Mouse (Mus musculus) MEL (cell line): Measurements from ENCODE around the gene Zmiz1. TPM values are rescaled to one million over a fixed set of nuclear protein-coding genes. Genes with fewer than 3 reads are reported as not detected.

ENCODE experiments used
- DNase-seq: peaks from one replicate; pipeline ENCODE4 v3.0.0; 2011; ENCODE audit warnings: low read depth, low spot score
- H3K27ac ChIP-seq: 2 replicates; pipeline ENCODE4 v1.5.1; 2012; ENCODE audit warnings: low read depth, mild to moderate bottlenecking, control low read depth, low read length, moderate library complexity; ENCODE audit not compliant: control insufficient read depth
- H3K27me3 ChIP-seq, 2 experiments: fragments of 150-350 bp in 1 of 2; sonication (generic) in 1 of 2; 2 replicates each; pipeline ENCODE4 v1.6.1; 2012; ENCODE audit warnings: low read length in 2 of 2, mild to moderate bottlenecking in 2 of 2, improper control_type of control experiment in 1 of 2, moderate library complexity in 1 of 2; ENCODE audit not compliant: insufficient read depth in 2 of 2, control insufficient read depth in 1 of 2
- H3K36me3 ChIP-seq, 2 experiments: 2 replicates each; pipeline ENCODE4 v1.6.1; 2012 to 2014; ENCODE audit warnings: low read length in 2 of 2, improper control_type of control experiment in 1 of 2, inconsistent platforms in 1 of 2, mild to moderate bottlenecking in 1 of 2; ENCODE audit not compliant: insufficient read depth in 2 of 2, control insufficient read depth in 1 of 2
- H3K4me1 ChIP-seq, 2 experiments: fragments of 150-350 bp in 1 of 2; sonication (generic) in 1 of 2; 2 replicates each; pipeline ENCODE4 v1.6.1; 2012; ENCODE audit warnings: low read length in 2 of 2, improper control_type of control experiment in 1 of 2, mild to moderate bottlenecking in 1 of 2; ENCODE audit not compliant: insufficient read depth in 2 of 2, control insufficient read depth in 1 of 2
- H3K4me3 ChIP-seq, 2 experiments: fragments of 150-350 bp in 1 of 2; sonication (generic) in 1 of 2; 2 replicates each; pipeline ENCODE4 v1.5.1; 2012; ENCODE audit warnings: low read depth in 2 of 2, low read length in 2 of 2, mild to moderate bottlenecking in 2 of 2, moderate library complexity in 2 of 2, control low read depth in 1 of 2, improper control_type of control experiment in 1 of 2; ENCODE audit not compliant: control insufficient read depth in 1 of 2, insufficient read depth in 1 of 2
- H3K79me2 ChIP-seq: 2 replicates; pipeline ENCODE4 v1.6.1; 2012; ENCODE audit warnings: mild to moderate bottlenecking, low read length, moderate library complexity; ENCODE audit not compliant: control insufficient read depth, poor library complexity, insufficient read depth
- H3K9ac ChIP-seq: 2 replicates; pipeline ENCODE4 v1.6.1; 2012; ENCODE audit warnings: low read depth, mild to moderate bottlenecking, control low read depth, low read length, moderate library complexity; ENCODE audit not compliant: control insufficient read depth, poor library complexity, severe bottlenecking
- H3K9me3 ChIP-seq: fragments of 150-350 bp; sonication (generic); replicated peaks from 2 replicates; pipeline ENCODE4 v1.6.1; 2012; ENCODE audit warnings: mild to moderate bottlenecking, low read length, improper control_type of control experiment, moderate library complexity; ENCODE audit not compliant: insufficient read depth
- CHD1 ChIP-seq: IDR thresholded peaks from 2 replicates; pipeline ENCODE4 v1.6.1; 2012; ENCODE audit warnings: low read depth, mild to moderate bottlenecking, inconsistent platforms, low read length, improper control_type of control experiment
- ELF1 ChIP-seq: IDR thresholded peaks from 2 replicates; pipeline ENCODE4 v1.6.1; 2014; ENCODE audit warnings: low read depth, mild to moderate bottlenecking, inconsistent platforms, low read length, improper control_type of control experiment, moderate library complexity
- ETS1 ChIP-seq: IDR thresholded peaks from 2 replicates; pipeline ENCODE4 v1.6.1; 2012; ENCODE audit warnings: low read depth, mild to moderate bottlenecking, inconsistent platforms, low read length, improper control_type of control experiment, moderate library complexity
- JUND ChIP-seq: IDR thresholded peaks from 2 replicates; pipeline ENCODE4 v1.6.1; 2011; ENCODE audit warnings: low read depth, mild to moderate bottlenecking, improper control_type of control experiment, low read length
- MAX ChIP-seq: IDR thresholded peaks from 2 replicates; pipeline ENCODE4 v1.6.1; 2011; ENCODE audit warnings: low read length, improper control_type of control experiment
- MEF2A ChIP-seq: IDR thresholded peaks from 2 replicates; pipeline ENCODE4 v1.6.1; 2014; ENCODE audit warnings: low read depth, mild to moderate bottlenecking, inconsistent platforms, low read length, improper control_type of control experiment; ENCODE audit not compliant: poor library complexity, insufficient replicate concordance, severe bottlenecking; ENCODE audit errors: extremely low read depth
- MYB ChIP-seq: IDR thresholded peaks from 2 replicates; pipeline ENCODE4 v1.6.1; 2011; ENCODE audit warnings: mild to moderate bottlenecking, low read depth, low read length, improper control_type of control experiment
- NELFE ChIP-seq: IDR thresholded peaks from 2 replicates; pipeline ENCODE4 v1.6.1; 2011; ENCODE audit warnings: low read depth, low read length, improper control_type of control experiment
- POLR2A ChIP-seq, 2 experiments: IDR thresholded peaks; 2 replicates each; pipeline ENCODE4 v1.6.1; 2011 to 2012; ENCODE audit warnings: low read length in 2 of 2, mild to moderate bottlenecking in 2 of 2, control low read depth in 1 of 2, improper control_type of control experiment in 1 of 2, low read depth in 1 of 2, moderate library complexity in 1 of 2; ENCODE audit not compliant: control insufficient read depth in 1 of 2, insufficient read depth in 1 of 2, poor library complexity in 1 of 2
- POLR2AphosphoS5 ChIP-seq: IDR thresholded peaks from 2 replicates; pipeline ENCODE4 v1.6.1; 2012; ENCODE audit warnings: low read depth, borderline replicate concordance, mild to moderate bottlenecking, inconsistent platforms, low read length, moderate library complexity, mixed read lengths
- USF1 ChIP-seq: IDR thresholded peaks from 2 replicates; pipeline ENCODE4 v1.6.1; 2014; ENCODE audit warnings: low read depth, mild to moderate bottlenecking, inconsistent platforms, low read length, improper control_type of control experiment, moderate library complexity
- ZC3H11A ChIP-seq: IDR thresholded peaks from 2 replicates; pipeline ENCODE4 v1.6.1; 2012; ENCODE audit warnings: low read depth, mild to moderate bottlenecking, inconsistent platforms, low read length, improper control_type of control experiment
- ZKSCAN1 ChIP-seq: IDR thresholded peaks from 2 replicates; pipeline ENCODE4 v1.6.1; 2012; ENCODE audit warnings: low read depth, mild to moderate bottlenecking, inconsistent platforms, low read length, improper control_type of control experiment, moderate library complexity
- ZNF384 ChIP-seq: IDR thresholded peaks from 2 replicates; pipeline ENCODE4 v1.6.1; 2012; ENCODE audit warnings: low read depth, mild to moderate bottlenecking, inconsistent platforms, low read length, improper control_type of control experiment
- polyA plus RNA-seq, 2 experiments: library from polyadenylated mRNA; stranded (reverse) in 1 of 2; unstranded in 1 of 2; fragments of >175 nt in 1 of 2; fragments of >200 nt in 1 of 2; gene quantifications; 2 replicates each; pipeline versions ENCODE4 v1.2.1 to v1.2.4; 2012; ENCODE audit warnings: low replicate concordance in 2 of 2, low read depth in 1 of 2; ENCODE audit not compliant: insufficient read length in 2 of 2, insufficient read depth in 1 of 2, missing spikeins in 1 of 2
- total RNA-seq: library from RNA; depleted of rRNA; stranded (reverse); fragments of 300-350 nt; gene quantifications from 2 replicates; pipeline ENCODE4 v1.2.3, GENCODE M21; 2012

Gene Zmiz1
- total and polyA plus RNA-seq, 3 experiments: 2.7 to 19.9 TPM; not detected in 1

DNA sequence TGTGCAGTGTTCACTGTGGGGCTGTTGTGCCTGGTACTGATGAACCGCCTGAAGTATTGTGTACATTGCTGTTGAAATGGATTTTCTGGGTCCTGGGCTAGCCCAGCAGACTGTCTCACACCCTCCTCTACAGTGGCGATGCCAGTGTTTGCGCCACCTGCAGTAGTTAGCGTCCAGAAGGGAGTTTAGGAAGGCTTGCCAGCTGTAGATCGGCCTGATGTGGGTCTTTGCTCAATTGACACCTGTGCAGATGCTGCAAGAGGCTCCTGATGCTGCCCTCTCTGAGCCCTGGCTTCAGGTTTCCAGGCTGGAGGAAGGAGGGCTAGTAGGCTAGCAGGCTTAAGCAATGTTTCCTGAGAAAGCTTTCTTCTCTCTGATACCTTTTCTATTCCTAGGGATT, 42.5 kb downstream of the Zmiz1 start:
- H3K4me1 ChIP-seq: peaks cover 0 to 5% of the 10 kb centered on the region in 2 experiments; a peak in 2 of 4 replicates
- 0 out of 2 replicates have a peak, but pooled peaks cover 1% of the 10 kb centered on the region for H3K79me2 ChIP-seq
- no peaks in the 10 kb centered on the region for H3K9me3 ChIP-seq
- DNase-seq: no peak
- no peak overlapping the region for H3K4me3 ChIP-seq
- H3K27ac ChIP-seq: no peak overlapping the region
- TF ChIP-seq NELFE (no peak), CHD1 (no peak)
- TF ChIP-seq, all 39 proteins: peak for 0
- no peaks in the 10 kb centered on the region for H3K27me3 ChIP-seq
- no peak overlapping the region for H3K9ac ChIP-seq
- peaks cover 2% of the 10 kb centered on the region in 2 experiments; a peak in 1 of 4 replicates for H3K36me3 ChIP-seq

DNA sequence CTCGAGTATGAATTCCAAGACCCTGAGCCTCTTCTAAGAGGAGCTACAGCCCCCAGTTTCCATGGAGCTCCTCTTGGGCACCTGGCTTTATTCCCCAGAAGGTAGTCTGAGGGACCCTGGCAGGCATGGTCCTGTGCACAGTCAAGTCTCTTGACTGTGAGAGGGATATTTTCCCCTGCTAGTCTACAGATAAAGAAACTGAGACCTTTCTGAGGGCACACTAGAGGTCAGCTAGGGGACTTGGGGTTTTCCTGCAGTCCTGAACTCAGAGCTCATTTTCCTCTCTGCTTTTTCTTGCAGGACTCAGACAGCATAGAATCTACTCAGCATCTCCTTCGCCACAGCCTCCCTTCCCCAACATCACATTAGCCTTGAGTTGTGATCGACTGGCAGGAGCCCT, 43.4 kb downstream of the Zmiz1 start:
- H3K9me3 ChIP-seq: no peaks in the 10 kb centered on the region
- peaks cover 0 to 5% of the 10 kb centered on the region in 2 experiments; a peak in 2 of 4 replicates for H3K4me1 ChIP-seq
- no peak overlapping the region for H3K27ac ChIP-seq

DNA sequence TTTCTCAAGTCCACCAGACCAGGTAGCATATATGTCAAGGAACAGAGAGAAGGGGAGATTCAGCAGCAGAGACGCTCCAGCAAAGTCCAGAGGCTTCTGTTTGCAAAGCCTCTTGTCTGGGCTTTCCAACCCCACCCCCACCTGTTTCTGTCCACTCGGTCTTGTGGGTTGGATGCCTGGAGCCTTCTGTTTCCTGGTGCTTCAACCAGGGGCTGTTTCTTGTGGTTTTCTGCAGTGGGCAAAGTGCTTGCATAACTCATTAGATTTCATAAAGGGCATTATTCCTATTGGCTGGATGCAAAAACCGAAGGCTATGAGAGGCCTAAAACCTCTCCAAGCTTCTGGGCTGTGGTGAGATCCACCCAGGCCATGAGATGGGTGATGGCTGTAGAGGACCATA, 45.3 kb downstream of the Zmiz1 start:
- H3K9ac ChIP-seq: no peak overlapping the region
- DNase-seq: no peak
- peaks cover 0 to 5% of the 10 kb centered on the region in 2 experiments; a peak in 2 of 4 replicates for H3K4me1 ChIP-seq
- no peaks in the 10 kb centered on the region for H3K79me2 ChIP-seq
- TF ChIP-seq ETS1: no peak
- no peak for TF ChIP-seq ZKSCAN1
- TF ChIP-seq ZC3H11A: no peak
- no peak for TF ChIP-seq POLR2AphosphoS5
- no peak for TF ChIP-seq ZNF384
- TF ChIP-seq POLR2A (IDR thresholded peaks at IDR 0.05; ENCODE audit: control insufficient read depth in 1 of 2, insufficient read depth in 1 of 2, low read depth in 1 of 2, low read length in 2 of 2, poor library complexity in 1 of 2): no peak
- TF ChIP-seq MEF2A: no peak
- TF ChIP-seq USF1: no peak
- H3K4me3 ChIP-seq: no peak overlapping the region
- H3K9me3 ChIP-seq: no peaks in the 10 kb centered on the region
- H3K27me3 ChIP-seq: no peaks in the 10 kb centered on the region
- no peak overlapping the region for H3K27ac ChIP-seq
- H3K36me3 ChIP-seq: peaks cover 2% of the 10 kb centered on the region in 2 experiments; a peak in 1 of 4 replicates

More for the DNA sequence above, 43.4 kb downstream of the Zmiz1 start:
- Histone ChIP-seq H3K9ac (no peak overlapping the region), H3K27me3 (no peaks in the 10 kb centered on the region), H3K36me3 (peaks cover 2% of the 10 kb centered on the region in 2 experiments; a peak in 1 of 4 replicates), H3K4me3 (no peak overlapping the region), H3K79me2 (0 out of 2 replicates have a peak, but pooled peaks cover 1% of the 10 kb centered on the region)
- DNase-seq: no peak
- no peak for TF ChIP-seq ETS1
- no peak for TF ChIP-seq ELF1
- no peak for TF ChIP-seq ZC3H11A
- no peak for TF ChIP-seq JUND
- TF ChIP-seq MAX: no peak
- TF ChIP-seq MYB: no peak
- no peak for TF ChIP-seq POLR2A (IDR thresholded peaks at IDR 0.05; ENCODE audit: control insufficient read depth in 1 of 2, insufficient read depth in 1 of 2, low read depth in 1 of 2, low read length in 2 of 2, poor library complexity in 1 of 2)
